Mouse (Mus musculus) midbrain, embryonic 16.5 days (tissue): ENCODE measurements around the gene Wdr45. TPM values are rescaled to one million over a fixed set of nuclear protein-coding genes. Genes with fewer than 3 reads are reported as not detected.

Experiments used
- ATAC-seq: fragments of 200-750 bp; cut with Nextera tagmentation; 2 replicates; pipeline ENCODE4 v1.8.0; 2017; ENCODE audit warnings: moderate TSS enrichment
- H3K27ac ChIP-seq: fragments of 300-500 bp; sonication (generic); 2 replicates; pipeline ENCODE4 v1.5.1; 2014; ENCODE audit warnings: mild to moderate bottlenecking, low read length, mixed read lengths
- H3K27me3 ChIP-seq: fragments of 300-500 bp; sonication (generic); 2 replicates; pipeline ENCODE4 v1.6.1; 2014; ENCODE audit warnings: low read depth, low read length, mixed read lengths; ENCODE audit not compliant: control insufficient read depth, insufficient read depth
- H3K36me3 ChIP-seq: fragments of 300-500 bp; sonication (generic); 2 replicates; pipeline ENCODE4 v1.6.1; 2014; ENCODE audit warnings: mild to moderate bottlenecking, low read length, moderate library complexity, mixed read lengths; ENCODE audit not compliant: control insufficient read depth, insufficient read depth
- H3K4me1 ChIP-seq: fragments of 300-500 bp; sonication (generic); 2 replicates; pipeline ENCODE4 v1.6.1; 2014; ENCODE audit warnings: mild to moderate bottlenecking, low read length, mixed read lengths; ENCODE audit not compliant: control insufficient read depth, insufficient read depth
- H3K4me2 ChIP-seq: fragments of 300-500 bp; sonication (generic); 2 replicates; pipeline ENCODE4 v1.6.1; 2014; ENCODE audit warnings: mild to moderate bottlenecking, low read length, mixed read lengths
- H3K4me3 ChIP-seq: fragments of 300-500 bp; sonication (generic); 2 replicates; pipeline ENCODE4 v1.5.1; 2014; ENCODE audit warnings: low read depth, mild to moderate bottlenecking, low read length, moderate library complexity, mixed read lengths
- H3K9ac ChIP-seq: fragments of 300-500 bp; sonication (generic); 2 replicates; pipeline ENCODE4 v1.6.1; 2014; ENCODE audit warnings: low read depth, low read length, mixed read lengths
- H3K9me3 ChIP-seq: fragments of 300-500 bp; sonication (generic); replicated peaks from 2 replicates; pipeline ENCODE4 v1.6.1; 2014; ENCODE audit warnings: mild to moderate bottlenecking, low read length, mixed read lengths; ENCODE audit not compliant: control insufficient read depth, poor library complexity, severe bottlenecking
- WGBS: fragments of 180-500 bp; shearing (Covaris S2); extraction: QIAGEN DNeasy Blood & Tissue Kit; methylation state at CpG from one replicate; pipeline ENCODE4 v1.1.7; 2014; 5-methylcytosine and 5-hydroxymethylcytosine counted together
- polyA plus RNA-seq: library from polyadenylated mRNA; unstranded; fragments of >200 nt; fragmentation: Nextera tagmentation; extraction: Ambion mirVana; gene quantifications from 2 replicates; pipeline ENCODE4 v1.2.1, GENCODE M21; 2015

The Wdr45 gene
- polyA plus RNA-seq, 1 experiment from 2014 or later = 30.8 TPM

DNA sequence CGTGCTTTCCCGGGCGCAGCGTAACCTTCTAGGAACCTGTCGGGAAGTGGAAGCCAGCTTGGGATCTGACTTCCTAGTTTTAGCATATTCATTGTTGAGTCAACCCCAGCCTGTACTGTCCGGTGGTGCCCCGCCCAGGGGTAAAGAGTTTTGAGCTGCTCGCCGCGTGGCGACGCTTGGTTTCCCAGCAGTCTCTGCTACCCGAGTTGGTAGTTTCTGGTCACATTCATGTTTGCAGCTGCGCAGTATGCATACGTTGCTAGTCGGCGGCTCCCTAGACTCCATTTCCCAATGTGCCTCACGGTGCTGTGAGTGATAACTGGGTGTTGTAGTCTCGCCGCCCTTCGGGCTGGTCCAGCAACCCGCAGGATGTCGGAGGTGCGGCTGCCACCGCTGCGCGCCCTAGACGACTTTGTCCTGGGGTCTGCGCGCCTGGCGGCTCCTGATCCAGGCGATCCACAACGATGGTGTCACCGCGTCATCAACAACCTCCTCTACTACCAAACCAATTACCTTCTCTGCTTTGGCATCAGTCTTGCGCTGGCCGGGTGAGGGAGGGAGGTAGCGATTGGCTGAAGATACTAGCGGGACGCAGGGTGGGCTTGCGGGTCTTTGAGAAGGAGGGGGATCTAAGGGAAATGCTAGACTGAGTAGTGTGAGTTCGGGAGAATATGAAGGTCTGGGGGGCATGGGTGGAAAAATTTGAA, 14.2 kb downstream of the Wdr45 start, which contains the start of gene Praf2:
Gene Praf2 (plus strand): TSS at position 225 of the 707 bp plus-strand sequence.
- Histone ChIP-seq H3K4me1 (peaks cover 6% of the 10 kb centered on the region; the same call in 1 of the 2 replicates), H3K9ac (peak within 1 kb of the TSS; percentile 65), H3K27ac (peak within 1 kb of the TSS; percentile 75), H3K9me3 (no peaks in the 10 kb centered on the region), H3K27me3 (no peaks in the 10 kb centered on the region), H3K36me3 (no peaks in the 10 kb centered on the region), H3K4me2 (peak within 1 kb of the TSS; percentile 55), H3K4me3 (peak within 1 kb of the TSS; percentile 49)
- ATAC-seq = peak; percentile 95
- 19% methylated on average over 42 of the region's 42 CpGs for WGBS

DNA sequence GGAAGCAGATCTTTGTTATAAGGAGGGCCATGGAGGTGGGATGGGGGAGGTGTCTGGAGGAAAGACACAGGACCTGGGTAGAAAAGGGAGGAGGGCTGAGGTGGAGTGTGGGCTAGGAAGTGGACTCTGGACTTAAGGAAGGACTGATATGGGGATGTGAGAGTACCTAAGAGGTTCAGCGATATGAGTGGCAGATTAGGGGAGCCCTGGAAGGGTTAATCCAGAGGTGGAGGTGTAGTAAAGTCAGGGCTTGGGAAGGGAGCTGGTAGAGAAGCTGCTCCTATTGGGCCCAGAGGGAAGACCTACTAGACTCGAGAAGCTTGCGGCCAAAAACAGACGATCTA, 14.8 kb downstream of the Wdr45 start:
- H3K36me3 ChIP-seq = no peaks in the 10 kb centered on the region
- H3K4me3 ChIP-seq = peak overlapping the region; percentile 49
- H3K27me3 ChIP-seq = no peaks in the 10 kb centered on the region
- H3K9me3 ChIP-seq = no peaks in the 10 kb centered on the region
- H3K27ac ChIP-seq = peak overlapping the region; percentile 75
- peaks cover 6% of the 10 kb centered on the region; the same call in 1 of the 2 replicates for H3K4me1 ChIP-seq
- peak overlapping the region; percentile 55 for H3K4me2 ChIP-seq
- 28% methylated on average over 4 of the region's 4 CpGs for WGBS
- peak overlapping the region; percentile 65 for H3K9ac ChIP-seq
- ATAC-seq = no peak; the same call in 1 of the 2 replicates

DNA sequence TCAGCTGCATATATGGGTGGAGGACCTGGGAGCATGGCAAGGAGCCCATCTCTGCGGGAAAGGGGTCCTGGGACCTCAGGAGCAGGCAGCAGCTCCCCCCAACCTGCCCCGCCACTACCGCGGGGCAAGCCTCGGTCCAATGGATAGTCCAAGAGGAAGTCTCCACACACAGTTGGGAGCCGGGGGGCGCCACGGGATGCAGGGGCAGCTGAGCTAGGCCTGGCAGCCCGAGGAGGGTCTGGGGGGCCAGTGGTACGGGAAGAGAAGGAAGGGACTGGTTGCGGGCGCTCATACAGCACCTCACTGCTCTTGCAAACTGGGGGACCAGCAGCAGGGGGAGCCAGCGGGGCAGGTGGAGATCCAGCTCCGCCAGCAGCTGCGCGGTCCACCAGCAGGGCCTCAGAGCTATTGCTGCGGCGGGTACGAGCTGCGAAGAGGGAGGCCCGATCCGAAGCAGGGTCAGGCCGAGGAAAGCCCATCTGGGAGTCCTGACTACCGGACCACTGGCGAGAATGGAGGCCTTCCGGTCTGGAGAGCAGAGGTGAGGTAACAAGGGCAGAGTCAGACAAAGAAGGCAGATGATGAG, 19.5 kb downstream of the Wdr45 start:
- no peaks in the 10 kb centered on the region for H3K9me3 ChIP-seq
- peak overlapping the region; percentile 27; the same call in 1 of the 2 replicates for H3K9ac ChIP-seq
- WGBS = 29% methylated on average over 19 of the region's 26 CpGs
- H3K36me3 ChIP-seq = peaks cover 15% of the 10 kb centered on the region
- H3K27me3 ChIP-seq = no peaks in the 10 kb centered on the region
- no peak overlapping the region for H3K27ac ChIP-seq
- ATAC-seq = no peak
- peaks cover 3% of the 10 kb centered on the region; the same call in 1 of the 2 replicates for H3K4me1 ChIP-seq
- H3K4me3 ChIP-seq = no peak overlapping the region
- H3K4me2 ChIP-seq = no peak overlapping the region

DNA sequence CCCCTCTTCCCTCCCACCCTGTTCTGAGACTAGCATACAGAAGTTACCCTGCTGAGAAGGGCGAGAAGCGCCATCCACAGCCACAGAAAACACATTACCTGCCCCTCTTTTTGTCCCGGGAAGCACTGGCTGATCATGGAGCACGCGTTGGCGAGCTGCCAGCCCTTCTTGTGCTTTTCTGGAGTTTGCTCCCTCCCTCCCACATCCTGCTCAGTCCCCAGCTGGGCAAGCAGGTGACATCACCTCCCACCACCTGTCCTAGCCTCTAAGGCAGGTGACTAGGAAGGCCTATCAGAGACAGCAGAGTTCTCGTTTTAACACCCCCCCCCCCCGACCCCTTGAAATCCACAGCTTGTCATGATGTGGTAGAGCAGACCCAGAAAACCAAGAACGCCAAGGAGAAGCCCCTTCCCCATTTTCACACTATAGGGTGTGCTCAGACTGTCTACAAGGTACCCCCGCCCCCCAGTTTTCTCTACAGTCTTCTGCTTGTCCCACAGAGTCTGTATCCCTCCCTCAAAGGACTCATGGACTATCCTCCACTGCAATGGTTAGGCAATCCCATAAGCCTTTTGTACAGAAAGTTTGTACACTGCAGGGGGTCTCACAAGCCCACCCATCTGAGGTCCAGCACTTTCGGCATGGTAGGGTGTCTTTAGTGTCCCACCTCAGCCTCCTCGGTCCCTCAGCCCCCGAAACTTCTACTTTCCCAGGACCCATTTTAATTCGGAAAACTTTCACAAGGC, 25.4 kb downstream of the Wdr45 start:
- ATAC-seq = no peak
- no peaks in the 10 kb centered on the region for H3K4me1 ChIP-seq
- no peaks in the 10 kb centered on the region for H3K27me3 ChIP-seq
- H3K27ac ChIP-seq = no peak overlapping the region
- H3K4me2 ChIP-seq = no peak overlapping the region
- H3K36me3 ChIP-seq = peaks cover 15% of the 10 kb centered on the region
- 74% methylated on average over 13 of the region's 14 CpGs for WGBS
- H3K9ac ChIP-seq = no peak overlapping the region
- H3K4me3 ChIP-seq = no peak overlapping the region
- H3K9me3 ChIP-seq = no peaks in the 10 kb centered on the region

DNA sequence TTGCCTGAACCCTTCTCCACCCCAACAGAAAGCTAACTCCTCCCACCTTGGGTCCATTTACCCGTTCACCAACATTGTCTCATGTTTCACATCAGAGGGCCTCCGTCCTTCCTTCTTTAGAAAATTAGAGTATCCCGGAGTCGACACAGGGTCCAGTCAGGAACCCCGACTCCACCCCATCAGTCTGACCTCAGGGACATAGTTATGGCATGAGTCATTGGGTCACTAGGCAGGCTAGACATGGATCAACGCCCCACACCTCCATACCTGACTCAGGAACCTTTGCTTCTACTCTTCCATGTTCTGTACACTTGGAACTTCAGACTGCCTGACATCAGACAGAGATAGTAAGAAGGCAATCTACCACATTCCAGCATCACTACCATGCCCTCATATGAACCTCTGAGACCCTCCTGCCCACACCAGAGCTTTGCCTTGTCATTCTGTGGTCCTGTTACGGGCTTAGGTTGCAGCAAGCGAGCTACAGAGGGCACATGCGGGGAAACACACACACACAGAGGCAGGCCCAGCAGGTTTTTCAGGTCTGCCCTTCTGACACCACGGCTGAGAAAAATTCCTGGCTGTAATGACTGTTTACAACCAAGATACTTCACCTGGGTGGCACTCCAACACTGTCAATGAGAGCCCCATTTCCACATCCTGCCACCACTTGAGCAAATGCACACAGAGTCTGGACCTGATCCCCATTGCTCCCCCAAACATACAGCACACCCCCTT, 26.1 kb downstream of the Wdr45 start:
- Histone ChIP-seq H3K9me3 (no peaks in the 10 kb centered on the region), H3K36me3 (peaks cover 15% of the 10 kb centered on the region), H3K9ac (no peak overlapping the region), H3K4me2 (no peak overlapping the region), H3K4me1 (no peaks in the 10 kb centered on the region), H3K27me3 (no peaks in the 10 kb centered on the region), H3K4me3 (no peak overlapping the region), H3K27ac (no peak overlapping the region)
- 80% methylated on average over 10 of the region's 10 CpGs for WGBS
- no peak for ATAC-seq

DNA sequence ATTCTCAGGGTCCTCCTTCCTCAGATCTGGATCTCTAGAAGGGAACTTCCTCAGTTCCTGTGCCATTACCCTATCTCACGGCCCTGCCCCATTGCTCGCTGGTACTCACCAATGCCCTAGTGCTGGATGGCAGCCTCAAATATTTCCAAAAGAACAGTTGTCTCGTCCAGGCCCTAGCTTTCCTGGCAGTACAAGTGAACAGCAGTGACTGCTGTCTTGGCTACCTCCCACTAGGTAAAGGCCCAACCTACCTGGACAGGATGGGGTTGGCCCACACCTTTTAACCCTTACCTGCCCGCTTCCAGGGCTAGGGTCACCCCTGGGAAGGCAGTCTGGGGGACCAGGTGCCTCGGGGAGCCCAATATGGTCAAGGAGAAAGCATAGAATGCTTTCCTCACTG, 27.0 kb downstream of the Wdr45 start:
- Histone ChIP-seq H3K4me1 (no peaks in the 10 kb centered on the region), H3K27ac (no peak overlapping the region), H3K27me3 (no peaks in the 10 kb centered on the region), H3K36me3 (peaks cover 15% of the 10 kb centered on the region), H3K4me3 (no peak overlapping the region), H3K4me2 (no peak overlapping the region), H3K9ac (no peak overlapping the region), H3K9me3 (no peaks in the 10 kb centered on the region)
- ATAC-seq = no peak
- WGBS = 76% methylated on average over 5 of the region's 5 CpGs

DNA sequence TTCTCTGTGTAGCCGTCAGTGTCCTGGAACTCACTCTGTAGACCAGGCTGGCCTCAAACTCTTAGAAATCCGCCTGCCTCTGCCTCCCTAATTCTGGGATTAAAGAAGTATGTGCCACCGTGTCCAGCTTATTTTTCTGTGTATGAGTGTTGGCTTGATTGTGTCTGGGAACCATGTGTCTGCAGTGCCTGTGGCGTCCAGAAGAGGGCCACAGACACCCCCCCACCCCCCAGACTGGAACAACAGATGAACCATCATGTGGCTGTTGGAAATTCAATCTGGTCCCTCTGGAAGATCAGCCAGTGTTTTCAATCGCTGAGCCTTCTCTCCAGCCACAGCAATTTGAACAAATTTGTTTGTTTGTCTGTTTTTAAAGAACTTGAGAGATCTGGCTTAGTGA, 29.3 kb downstream of the Wdr45 start:
- H3K4me3 ChIP-seq = no peak overlapping the region
- H3K9ac ChIP-seq = no peak overlapping the region
- H3K9me3 ChIP-seq = no peaks in the 10 kb centered on the region
- WGBS = 59% methylated on average over 5 of the region's 5 CpGs
- no peaks in the 10 kb centered on the region for H3K36me3 ChIP-seq
- H3K4me1 ChIP-seq = no peaks in the 10 kb centered on the region
- no peak for ATAC-seq
- H3K27me3 ChIP-seq = no peaks in the 10 kb centered on the region
- no peak overlapping the region for H3K27ac ChIP-seq
- H3K4me2 ChIP-seq = no peak overlapping the region

DNA sequence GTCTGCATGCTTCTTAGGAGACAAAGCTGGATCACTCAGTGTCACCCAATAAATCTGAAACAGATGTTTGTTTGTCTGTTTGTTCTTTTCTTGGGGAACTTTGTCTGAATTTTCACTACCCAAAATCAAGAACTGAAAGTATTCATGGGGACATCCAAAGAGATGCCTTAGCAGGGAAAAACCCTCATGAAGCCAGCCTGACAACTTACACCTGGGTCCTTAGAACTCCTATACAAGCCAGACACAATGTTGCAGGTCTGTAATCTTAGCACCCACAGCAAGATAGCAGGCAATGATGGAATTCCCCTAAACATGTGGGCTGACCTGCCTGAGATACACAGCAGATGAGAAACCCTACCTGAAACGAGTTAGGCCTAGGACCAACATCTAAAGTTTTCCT, 30.8 kb downstream of the Wdr45 start:
- H3K4me3 ChIP-seq = no peak overlapping the region
- no peak overlapping the region for H3K9ac ChIP-seq
- ATAC-seq = no peak
- WGBS = 57% methylated on average over 1 of the region's 1 CpGs
- peaks cover 7% of the 10 kb centered on the region for H3K4me1 ChIP-seq
- H3K27ac ChIP-seq = no peak overlapping the region
- H3K4me2 ChIP-seq = no peak overlapping the region
- H3K36me3 ChIP-seq = no peaks in the 10 kb centered on the region
- no peaks in the 10 kb centered on the region for H3K9me3 ChIP-seq
- H3K27me3 ChIP-seq = no peaks in the 10 kb centered on the region
